Mouse (Mus musculus) brain, embryonic 14.5 days (tissue): ENCODE measurements around the gene Emc4.

Source experiments
- CTCF ChIP-seq: fragments of 200-500 bp; IDR thresholded peaks from 2 replicates; pipeline ENCODE4 v1.5.1; 2012; ENCODE audit warnings: inconsistent platforms, mild to moderate bottlenecking, moderate library complexity, borderline replicate concordance; ENCODE audit not compliant: insufficient read depth, insufficient read length; ENCODE audit errors: extremely low read depth
- POLR2A ChIP-seq: fragments of 200-500 bp; IDR thresholded peaks from 2 replicates; pipeline ENCODE4 v1.6.1; 2012; ENCODE audit warnings: mild to moderate bottlenecking, inconsistent platforms, borderline replicate concordance; ENCODE audit not compliant: poor library complexity, insufficient read depth, insufficient read length, severe bottlenecking; ENCODE audit errors: extremely low read depth

DNA sequence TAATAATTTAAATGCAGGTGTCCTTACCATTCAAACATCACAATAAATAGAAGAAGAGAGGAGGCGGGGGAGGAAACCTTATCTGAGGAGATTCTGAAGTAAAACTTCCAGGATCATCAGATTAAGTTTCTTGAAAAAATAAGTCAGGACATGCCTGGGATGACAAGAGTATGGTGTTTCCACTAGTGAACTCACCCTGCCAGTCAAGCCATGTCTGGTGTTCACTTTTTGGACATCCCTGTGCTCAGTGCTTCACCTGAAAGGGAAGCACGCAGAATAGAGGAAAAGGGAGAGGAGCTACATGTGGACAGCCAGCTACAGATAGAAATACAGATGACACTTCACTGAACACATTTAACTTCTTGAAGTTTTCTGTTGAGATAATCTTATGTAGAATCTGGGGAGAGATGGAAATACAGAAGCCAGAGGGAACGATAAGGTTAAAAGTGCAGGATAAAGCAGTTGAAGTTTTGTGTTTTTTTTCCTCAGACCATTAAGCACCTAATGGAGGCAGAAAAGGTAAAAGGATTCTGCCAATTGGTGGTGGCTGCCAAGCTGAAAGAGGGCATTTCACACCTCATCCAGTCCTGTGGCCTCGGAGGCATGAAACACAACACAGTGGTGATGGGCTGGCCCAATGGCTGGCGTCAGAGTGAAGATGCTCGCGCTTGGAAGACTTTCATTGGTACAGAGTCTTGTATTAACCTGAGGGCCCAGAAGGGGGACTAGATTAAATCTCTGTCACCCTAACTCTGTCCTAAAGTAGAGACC, 14.0 kb downstream of the Emc4 start:
- TF ChIP-seq CTCF (no peak), POLR2A (no peak)
